Mouse (Mus musculus): Measurements from ENCODE around the gene Rarb. TPM values are rescaled to one million over a fixed set of nuclear protein-coding genes. Genes with fewer than 3 reads are reported as not detected.

Gene Rarb
- polyA plus RNA-seq, 1 experiment from 2014 or later: 12.7 TPM

DNA sequence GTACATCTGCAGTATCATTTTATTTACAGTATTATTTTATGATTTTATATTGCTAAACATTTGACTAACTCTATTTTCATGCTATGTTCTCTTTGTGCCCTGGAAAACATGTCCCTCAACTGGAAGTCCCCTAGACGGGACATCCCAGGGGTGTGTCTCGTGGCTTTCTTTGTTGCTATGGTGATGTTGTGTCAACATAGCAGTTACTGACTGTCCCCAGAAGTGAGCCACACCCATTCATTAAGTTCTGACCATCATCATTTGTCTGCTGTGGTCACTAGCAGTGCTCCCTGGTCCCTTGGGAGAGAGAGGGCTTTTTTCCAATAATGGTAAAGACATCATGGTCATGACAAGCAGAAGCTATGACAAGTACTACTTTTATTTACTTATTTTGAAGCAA lies 274.0 kb downstream of the Rarb start:
- H3K4me2 ChIP-seq: no peak overlapping the region
- WGBS: 79% methylated on average over 2 of the region's 2 CpGs

DNA sequence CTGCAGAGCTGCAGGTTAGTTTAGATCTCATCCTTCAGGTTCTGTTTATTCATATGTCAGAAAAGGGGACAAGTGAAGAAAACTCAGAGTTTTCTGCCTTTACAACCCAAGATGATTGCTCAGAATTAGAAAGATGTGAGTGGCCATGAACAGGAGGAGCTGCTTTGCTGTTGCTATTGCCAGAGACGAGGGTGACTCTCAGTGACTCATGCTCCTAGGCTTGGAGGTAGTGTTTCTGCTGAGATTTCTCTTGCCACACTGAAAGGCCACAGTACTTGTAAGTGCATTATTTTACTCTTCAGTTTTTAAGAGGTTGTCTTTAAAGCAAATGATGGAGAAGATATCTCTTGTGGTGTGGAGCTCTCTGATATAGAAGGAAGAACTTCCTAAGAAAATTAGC lies 277.3 kb downstream of the Rarb start:
- H3K4me1 ChIP-seq: no peaks in the 10 kb centered on the region
- H3K9ac ChIP-seq: no peak overlapping the region
- no peaks in the 10 kb centered on the region for H3K36me3 ChIP-seq (replicated peaks)
- no peaks in the 10 kb centered on the region for H3K9me3 ChIP-seq
- 70% methylated on average over 1 of the region's 1 CpGs for WGBS
- H3K27me3 ChIP-seq: no peaks in the 10 kb centered on the region
- H3K27ac ChIP-seq: no peak overlapping the region
- no peak for ATAC-seq (ENCODE audit: low FRiP score)
- H3K4me3 ChIP-seq (replicated peaks): no peak overlapping the region
- H3K4me2 ChIP-seq: no peak overlapping the region

More for the DNA sequence above, 274.0 kb downstream of the Rarb start:
- H3K9me3 ChIP-seq: no peaks in the 10 kb centered on the region
- H3K27me3 ChIP-seq: no peaks in the 10 kb centered on the region
- no peaks in the 10 kb centered on the region for H3K4me1 ChIP-seq
- H3K9ac ChIP-seq: no peak overlapping the region
- H3K36me3 ChIP-seq (replicated peaks): no peaks in the 10 kb centered on the region
- H3K4me3 ChIP-seq (replicated peaks): no peak overlapping the region
- no peak overlapping the region for H3K27ac ChIP-seq
- ATAC-seq (ENCODE audit: low FRiP score): no peak

DNA sequence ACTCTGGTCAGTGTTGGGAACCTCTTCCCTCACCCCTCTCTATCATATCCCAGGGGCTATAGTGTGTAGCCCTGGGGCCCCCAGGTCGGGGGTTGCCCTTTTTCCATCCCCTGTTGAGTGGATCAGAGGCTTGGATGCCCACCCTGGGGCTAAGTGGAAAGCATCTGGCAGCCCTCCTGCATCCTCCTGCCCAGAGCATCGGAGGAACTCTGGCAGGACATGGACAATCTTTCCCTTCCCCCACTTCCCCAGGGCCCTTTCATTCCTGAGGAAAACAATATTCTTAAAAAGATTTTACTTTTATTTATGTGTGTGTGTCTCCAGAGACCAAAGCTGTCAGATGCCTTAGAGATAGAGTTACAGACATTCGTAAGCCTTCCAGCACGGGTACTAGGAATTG lies 281.5 kb downstream of the Rarb start:
- H3K27ac ChIP-seq: no peak overlapping the region
- H3K4me1 ChIP-seq: no peaks in the 10 kb centered on the region
- H3K9me3 ChIP-seq: no peaks in the 10 kb centered on the region
- ATAC-seq (ENCODE audit: low FRiP score): no peak
- H3K36me3 ChIP-seq (replicated peaks): no peaks in the 10 kb centered on the region
- WGBS: 67% methylated on average over 4 of the region's 4 CpGs
- H3K9ac ChIP-seq: no peak overlapping the region
- H3K4me3 ChIP-seq (replicated peaks): no peak overlapping the region
- H3K4me2 ChIP-seq: no peak overlapping the region
- no peaks in the 10 kb centered on the region for H3K27me3 ChIP-seq

DNA sequence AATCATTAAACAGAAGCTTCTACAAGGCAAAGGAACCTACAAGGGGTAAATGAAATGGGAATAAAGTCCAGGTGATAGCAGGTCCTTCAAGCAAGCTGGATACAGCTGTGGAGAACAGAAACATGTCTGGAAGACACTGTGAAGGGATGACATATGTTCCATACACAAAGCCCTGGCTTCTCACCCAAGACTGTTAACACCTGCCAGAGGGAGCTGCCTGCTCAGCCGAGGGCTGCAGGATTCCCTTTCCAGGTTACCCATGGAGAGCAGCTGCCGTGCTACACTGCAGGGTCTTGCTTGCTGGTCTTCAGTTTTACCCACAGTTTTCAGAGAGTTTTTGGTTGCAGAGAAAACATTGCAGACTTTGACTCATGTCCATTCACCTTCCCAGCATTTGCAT lies 290.3 kb downstream of the Rarb start:
- Histone ChIP-seq H3K36me3 (replicated peaks) (no peaks in the 10 kb centered on the region), H3K27ac (no peak overlapping the region), H3K9me3 (no peaks in the 10 kb centered on the region), H3K4me1 (no peaks in the 10 kb centered on the region), H3K9ac (no peak overlapping the region), H3K4me3 (replicated peaks) (no peak overlapping the region), H3K27me3 (no peaks in the 10 kb centered on the region), H3K4me2 (no peak overlapping the region)
- WGBS: 68% methylated on average over 2 of the region's 2 CpGs
- no peak for ATAC-seq (ENCODE audit: low FRiP score)

DNA sequence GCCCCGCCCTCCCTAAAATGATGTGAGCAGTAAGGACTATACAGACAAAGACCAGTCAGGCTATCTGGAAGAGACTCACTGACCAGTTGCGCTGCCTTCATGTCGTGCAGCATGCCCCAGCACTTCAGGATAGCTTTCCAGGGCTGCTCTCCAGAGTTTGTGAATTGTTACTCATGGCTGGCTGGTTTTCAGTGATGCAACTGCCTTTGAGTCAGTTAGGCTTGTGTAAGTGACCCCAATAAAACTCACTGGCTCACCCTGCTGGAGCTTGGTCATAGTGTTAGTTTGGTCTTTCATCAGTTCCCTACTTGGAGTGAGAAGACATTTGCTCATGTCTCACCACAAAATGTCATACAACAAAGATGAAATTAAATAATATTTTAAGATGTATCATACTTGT lies 292.8 kb downstream of the Rarb start:
- H3K27ac ChIP-seq: no peak overlapping the region
- WGBS: 87% methylated on average over 3 of the region's 3 CpGs
- no peak for ATAC-seq (ENCODE audit: low FRiP score)

DNA sequence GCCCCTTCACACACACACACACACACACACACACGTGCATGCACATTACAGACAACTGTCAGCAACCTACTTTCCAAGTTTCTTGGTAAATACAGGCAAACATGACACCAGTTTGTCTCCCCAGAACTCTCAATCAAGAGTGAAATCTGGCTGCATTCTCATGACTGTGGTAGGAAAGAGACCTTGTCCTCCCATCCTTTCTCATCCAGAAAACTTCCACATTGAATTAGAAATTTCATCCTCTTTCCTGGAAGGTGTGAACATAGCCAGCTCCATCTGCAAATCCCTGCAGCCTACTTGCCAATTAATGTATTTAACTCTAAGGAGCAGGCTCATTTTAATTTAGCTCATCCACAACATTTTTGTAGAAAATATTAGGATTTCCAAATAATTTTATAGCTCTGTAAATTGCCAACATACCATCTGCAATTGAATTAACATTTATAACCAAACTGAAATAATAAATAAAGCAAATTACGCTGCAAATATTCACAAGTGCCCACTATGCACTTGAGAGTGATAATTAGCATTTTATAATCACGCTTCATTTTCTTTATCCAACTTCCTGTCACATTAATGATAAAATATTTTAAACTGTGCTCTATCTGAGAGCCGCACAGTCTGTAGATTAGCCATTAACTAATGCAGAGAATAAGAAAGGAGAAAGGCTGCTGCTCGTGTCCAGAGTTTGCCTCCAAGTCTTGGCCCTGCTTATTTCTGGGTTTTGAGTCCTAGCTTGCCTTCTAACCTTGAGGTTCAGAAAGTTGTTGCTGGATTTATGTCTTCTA lies 293.6 kb downstream of the Rarb start:
- no peak for ATAC-seq (ENCODE audit: low FRiP score)
- Histone ChIP-seq H3K27ac (no peak overlapping the region), H3K4me3 (replicated peaks) (no peak overlapping the region), H3K9me3 (no peaks in the 10 kb centered on the region), H3K4me2 (no peak overlapping the region), H3K36me3 (replicated peaks) (no peaks in the 10 kb centered on the region), H3K4me1 (no peaks in the 10 kb centered on the region), H3K9ac (no peak overlapping the region), H3K27me3 (no peaks in the 10 kb centered on the region)
- 84% methylated on average over 5 of the region's 5 CpGs for WGBS

More for the DNA sequence above, 292.8 kb downstream of the Rarb start:
- Histone ChIP-seq H3K4me2 (no peak overlapping the region), H3K4me3 (replicated peaks) (no peak overlapping the region), H3K9me3 (no peaks in the 10 kb centered on the region), H3K36me3 (replicated peaks) (no peaks in the 10 kb centered on the region), H3K27me3 (no peaks in the 10 kb centered on the region), H3K4me1 (no peaks in the 10 kb centered on the region), H3K9ac (no peak overlapping the region)

DNA sequence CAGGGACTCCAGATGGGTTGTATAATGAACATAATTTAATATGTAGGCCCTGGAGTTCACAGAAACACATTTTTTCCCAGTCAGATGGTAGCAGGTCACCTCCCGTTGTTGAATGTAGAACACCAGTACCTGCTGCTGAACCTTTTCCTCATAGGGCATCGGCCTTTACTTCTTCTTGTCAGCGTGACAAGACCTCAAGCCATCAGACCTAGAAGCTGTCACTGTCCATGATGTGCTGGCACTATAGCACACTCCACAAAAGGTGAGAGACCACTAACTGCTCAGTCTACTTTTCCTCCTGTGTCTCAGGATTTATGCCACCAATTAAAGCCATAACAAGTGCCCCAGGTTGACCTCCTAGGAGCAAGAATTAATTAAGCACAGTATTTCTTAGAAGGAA lies 296.1 kb downstream of the Rarb start:
- peaks cover 14% of the 10 kb centered on the region for H3K4me1 ChIP-seq
- no peak overlapping the region for H3K4me2 ChIP-seq
- H3K4me3 ChIP-seq (replicated peaks): no peak overlapping the region
- H3K9me3 ChIP-seq: no peaks in the 10 kb centered on the region
- no peaks in the 10 kb centered on the region for H3K36me3 ChIP-seq (replicated peaks)
- H3K9ac ChIP-seq: no peak overlapping the region
- no peak for ATAC-seq (ENCODE audit: low FRiP score)
- no peak overlapping the region for H3K27ac ChIP-seq
- H3K27me3 ChIP-seq: no peaks in the 10 kb centered on the region
- WGBS: 86% methylated on average over 3 of the region's 3 CpGs

DNA sequence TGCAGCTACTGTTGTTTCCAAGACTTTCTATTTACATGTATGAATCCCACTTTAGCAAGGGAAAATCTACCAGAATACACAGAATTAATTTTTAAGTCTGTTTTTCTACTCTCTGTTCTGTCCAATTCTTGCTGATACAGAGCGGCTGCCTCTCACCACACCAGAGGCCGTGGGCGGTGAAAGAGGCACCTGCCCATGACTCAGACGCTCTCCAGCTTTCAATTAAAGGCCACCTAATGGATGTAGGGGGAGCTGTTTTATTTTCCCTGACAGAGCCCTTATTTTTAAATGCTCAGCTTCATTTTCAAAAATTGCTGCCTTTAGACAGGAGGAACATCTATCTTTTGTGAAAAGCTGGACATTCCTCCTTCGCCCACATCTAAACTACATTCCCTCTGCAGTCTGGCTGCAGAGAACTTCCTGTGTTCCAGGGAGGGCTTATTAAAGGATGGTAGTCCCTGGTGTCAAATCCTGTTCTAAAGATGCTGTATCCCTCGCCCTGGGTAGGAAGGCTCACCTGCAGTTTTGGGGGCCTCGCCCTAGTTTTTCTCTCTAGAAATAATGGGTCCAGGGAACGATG lies 299.3 kb downstream of the Rarb start:
- Histone ChIP-seq H3K4me1 (peaks cover 17% of the 10 kb centered on the region), H3K4me3 (replicated peaks) (no peak overlapping the region), H3K4me2 (no peak overlapping the region), H3K9me3 (no peaks in the 10 kb centered on the region), H3K27ac (no peak overlapping the region), H3K27me3 (no peaks in the 10 kb centered on the region), H3K36me3 (replicated peaks) (no peaks in the 10 kb centered on the region), H3K9ac (no peak overlapping the region)
- WGBS: 78% methylated on average over 8 of the region's 8 CpGs
- no peak for ATAC-seq (ENCODE audit: low FRiP score)

DNA sequence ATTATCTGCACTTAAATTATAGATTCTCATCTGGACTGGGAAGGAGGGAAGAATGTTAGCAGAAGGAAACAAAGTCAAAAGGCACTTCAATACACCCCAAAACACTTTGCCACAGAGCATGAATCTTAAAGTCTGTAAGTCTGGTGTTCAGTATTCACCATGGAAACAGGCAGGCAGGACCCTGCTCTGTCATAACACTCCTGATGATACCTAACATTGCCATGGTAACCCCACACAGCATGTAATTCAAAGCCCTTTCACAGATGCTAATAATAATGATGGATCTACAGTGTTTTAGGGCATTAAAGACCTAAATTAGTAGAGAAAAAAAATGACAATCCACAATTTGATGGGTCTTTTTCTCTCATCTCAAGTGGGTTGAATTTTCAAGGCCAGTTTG lies 301.0 kb downstream of the Rarb start:
- Histone ChIP-seq H3K36me3 (replicated peaks) (no peaks in the 10 kb centered on the region), H3K4me1 (peaks cover 17% of the 10 kb centered on the region), H3K9ac (no peak overlapping the region), H3K9me3 (no peaks in the 10 kb centered on the region), H3K27me3 (no peaks in the 10 kb centered on the region), H3K27ac (no peak overlapping the region), H3K4me3 (replicated peaks) (no peak overlapping the region), H3K4me2 (no peak overlapping the region)
- ATAC-seq (ENCODE audit: low FRiP score): peak; percentile 83

DNA sequence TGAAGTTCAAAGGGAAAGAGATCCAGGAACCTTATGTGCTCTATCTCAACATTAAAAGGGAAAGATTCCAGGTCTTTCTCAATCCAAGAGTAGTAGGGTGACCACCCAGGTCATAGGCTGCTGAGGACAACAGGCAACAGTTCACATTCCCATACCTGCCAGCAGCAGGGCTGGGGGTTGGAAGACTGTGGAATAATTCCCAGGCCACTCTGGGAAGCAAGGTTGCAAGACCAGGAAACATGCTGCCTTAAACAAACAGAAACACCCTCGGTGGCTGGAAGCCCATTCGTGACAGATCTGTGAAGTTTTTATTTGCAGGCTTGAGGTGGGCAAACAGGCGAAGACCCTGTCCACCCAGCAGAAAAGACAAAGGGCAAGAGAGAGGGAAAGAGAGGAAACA lies 303.2 kb downstream of the Rarb start:
- Histone ChIP-seq H3K27ac (no peak overlapping the region), H3K4me3 (replicated peaks) (no peak overlapping the region), H3K36me3 (replicated peaks) (no peaks in the 10 kb centered on the region), H3K4me2 (no peak overlapping the region), H3K9me3 (no peaks in the 10 kb centered on the region), H3K4me1 (peaks cover 17% of the 10 kb centered on the region), H3K27me3 (no peaks in the 10 kb centered on the region), H3K9ac (no peak overlapping the region)
- WGBS: 93% methylated on average over 3 of the region's 3 CpGs
- no peak for ATAC-seq (ENCODE audit: low FRiP score)

DNA sequence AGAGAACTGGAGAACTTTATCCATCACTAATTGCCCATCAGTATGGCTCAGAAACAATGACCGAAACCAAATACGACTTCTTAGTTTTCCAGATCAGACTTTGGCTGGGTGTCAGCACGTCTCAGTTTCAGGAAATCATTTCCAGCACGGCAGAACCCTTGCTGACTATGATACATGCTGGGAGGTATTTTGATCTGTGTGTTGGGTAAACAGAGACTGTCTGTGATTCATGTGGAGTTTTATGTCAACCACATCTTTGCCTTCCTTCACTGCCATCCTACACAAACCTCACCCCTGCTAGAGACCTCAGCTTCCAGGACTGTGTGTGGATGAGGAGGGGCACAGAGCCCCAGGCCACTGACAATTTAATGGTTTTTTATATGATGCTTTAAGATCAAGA lies 308.4 kb downstream of the Rarb start:
- Histone ChIP-seq H3K36me3 (replicated peaks) (no peaks in the 10 kb centered on the region), H3K27ac (no peak overlapping the region), H3K4me3 (replicated peaks) (no peak overlapping the region), H3K4me1 (no peaks in the 10 kb centered on the region), H3K4me2 (no peak overlapping the region), H3K9me3 (no peaks in the 10 kb centered on the region), H3K9ac (no peak overlapping the region), H3K27me3 (no peaks in the 10 kb centered on the region)
- no peak for ATAC-seq (ENCODE audit: low FRiP score)
- WGBS: 79% methylated on average over 4 of the region's 4 CpGs

DNA sequence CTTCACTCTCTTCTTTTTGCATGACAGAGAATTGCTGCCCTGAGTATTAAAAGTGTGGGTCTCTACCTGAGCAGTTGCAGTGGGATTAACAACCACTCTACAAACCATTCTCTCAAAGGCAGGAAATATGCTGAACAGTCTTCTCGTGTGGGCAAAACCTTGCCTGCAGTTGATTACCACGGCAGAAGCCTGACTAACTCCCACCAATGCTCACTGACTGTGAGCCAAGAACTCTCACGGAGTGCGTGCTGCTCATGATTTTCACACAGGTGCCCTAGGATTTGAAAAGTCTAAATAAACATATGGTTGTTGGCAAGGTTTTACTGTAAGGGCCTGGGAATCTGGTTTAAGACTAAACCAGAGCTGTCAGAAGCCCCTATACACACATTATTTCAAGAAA lies 309.1 kb downstream of the Rarb start:
- ATAC-seq (ENCODE audit: low FRiP score): no peak
- Histone ChIP-seq H3K4me2 (no peak overlapping the region), H3K36me3 (replicated peaks) (no peaks in the 10 kb centered on the region), H3K4me3 (replicated peaks) (no peak overlapping the region), H3K27ac (no peak overlapping the region), H3K9me3 (no peaks in the 10 kb centered on the region), H3K27me3 (no peaks in the 10 kb centered on the region), H3K9ac (no peak overlapping the region), H3K4me1 (no peaks in the 10 kb centered on the region)
- WGBS: 77% methylated on average over 4 of the region's 4 CpGs

DNA sequence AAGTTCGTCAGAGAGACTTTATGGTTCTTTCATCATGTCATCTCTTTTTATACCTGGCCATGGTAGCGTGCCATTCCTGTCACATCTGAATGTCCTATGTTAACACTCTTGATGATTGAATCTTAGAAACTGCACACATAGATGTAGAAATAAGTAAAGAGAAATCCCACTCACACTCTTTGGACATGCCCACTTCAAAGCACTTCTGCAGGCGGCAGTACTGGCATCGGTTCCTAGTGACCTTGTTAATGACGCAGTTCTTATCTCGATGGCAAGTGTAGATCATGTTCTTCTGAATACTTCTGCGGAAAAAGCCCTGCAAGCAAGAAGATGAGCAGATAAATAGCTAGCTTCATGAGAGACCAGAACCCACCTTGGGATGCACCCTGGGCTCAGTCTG lies 310.2 kb downstream of the Rarb start:
- no peak for ATAC-seq (ENCODE audit: low FRiP score)
- Histone ChIP-seq H3K36me3 (replicated peaks) (no peaks in the 10 kb centered on the region), H3K27ac (no peak overlapping the region), H3K4me1 (no peaks in the 10 kb centered on the region), H3K4me2 (no peak overlapping the region), H3K9me3 (no peaks in the 10 kb centered on the region), H3K9ac (no peak overlapping the region), H3K27me3 (no peaks in the 10 kb centered on the region), H3K4me3 (replicated peaks) (no peak overlapping the region)
- 95% methylated on average over 7 of the region's 7 CpGs for WGBS
